Mouse (Mus musculus): ENCODE data around the gene Hoxc4. TPM values are rescaled to one million over a fixed set of nuclear protein-coding genes. Genes with fewer than 3 reads are reported as not detected.
A peak's percentile ranks its signal among the peaks of the same experiment; 100 is the strongest.

Gene Hoxc4
- polyA plus RNA-seq, 1 experiment from 2014 or later: 0.98 TPM

- Histone ChIP-seq H3K27ac (replicated peaks) (no peak overlapping the region), H3K9me3 (no peaks in the 10 kb centered on the region), H3K4me3 (no peak overlapping the region), H3K27me3 (replicated peaks) (peaks cover 95% of the 10 kb centered on the region), H3K36me3 (no peaks in the 10 kb centered on the region), H3K4me2 (no peak overlapping the region), H3K9ac (no peak overlapping the region), H3K4me1 (peaks cover 1% of the 10 kb centered on the region; the same call in 1 of the 2 replicates)
- no peak for ATAC-seq (ENCODE audit: extremely low read depth, insufficient number of reproducible peaks, low FRiP score, low TSS enrichment)
- 29% methylated on average over 2 of the region's 2 CpGs for WGBS
Observed at GRCm38 (mm10) chr15:103056396-103056795, 37.7 kb downstream of the Hoxc4 start.

GRCm38 (mm10) chr15:103058715-103059114 is 40.0 kb downstream of the Hoxc4 start:
- Histone ChIP-seq H3K4me3 (no peak overlapping the region), H3K36me3 (no peaks in the 10 kb centered on the region), H3K27ac (replicated peaks) (no peak overlapping the region), H3K9ac (no peak overlapping the region), H3K4me2 (no peak overlapping the region; the same call in 1 of the 2 replicates), H3K9me3 (no peaks in the 10 kb centered on the region), H3K4me1 (peaks cover 3% of the 10 kb centered on the region; the same call in 1 of the 2 replicates), H3K27me3 (replicated peaks) (peaks cover 97% of the 10 kb centered on the region)
- WGBS: 5% methylated on average over 12 of the region's 12 CpGs
- ATAC-seq (ENCODE audit: extremely low read depth, insufficient number of reproducible peaks, low FRiP score, low TSS enrichment): no peak

- Histone ChIP-seq H3K4me3 (peak overlapping the region; percentile 9; the same call in 1 of the 2 replicates), H3K9ac (no peak overlapping the region), H3K27me3 (replicated peaks) (peaks cover 97% of the 10 kb centered on the region), H3K4me2 (peak overlapping the region; percentile 31), H3K27ac (replicated peaks) (no peak overlapping the region; the same call in 1 of the 2 replicates), H3K4me1 (peaks cover 3% of the 10 kb centered on the region; the same call in 1 of the 2 replicates), H3K36me3 (no peaks in the 10 kb centered on the region), H3K9me3 (no peaks in the 10 kb centered on the region)
- WGBS: 3% methylated on average over 21 of the region's 21 CpGs
- ATAC-seq (ENCODE audit: extremely low read depth, insufficient number of reproducible peaks, low FRiP score, low TSS enrichment): no peak
Observed at GRCm38 (mm10) chr15:103059393-103059992, 40.8 kb downstream of the Hoxc4 start.

- no peaks in the 10 kb centered on the region for H3K9me3 ChIP-seq
- no peak overlapping the region for H3K4me3 ChIP-seq
- H3K4me1 ChIP-seq: peaks cover 3% of the 10 kb centered on the region; the same call in 1 of the 2 replicates
- H3K4me2 ChIP-seq: no peak overlapping the region
- no peaks in the 10 kb centered on the region for H3K36me3 ChIP-seq
- peaks cover 97% of the 10 kb centered on the region for H3K27me3 ChIP-seq (replicated peaks)
- no peak overlapping the region for H3K9ac ChIP-seq
- H3K27ac ChIP-seq (replicated peaks): no peak overlapping the region
- 8% methylated on average over 11 of the region's 11 CpGs for WGBS
- ATAC-seq (ENCODE audit: extremely low read depth, insufficient number of reproducible peaks, low FRiP score, low TSS enrichment): no peak
Observed at GRCm38 (mm10) chr15:103060021-103060340, 41.2 kb downstream of the Hoxc4 start.

- Histone ChIP-seq H3K4me3 (peak overlapping the region; percentile 7; the same call in 1 of the 2 replicates), H3K9ac (no peak overlapping the region), H3K27ac (replicated peaks) (no peak overlapping the region; the same call in 1 of the 2 replicates), H3K36me3 (no peaks in the 10 kb centered on the region), H3K4me2 (peak overlapping the region; percentile 26), H3K9me3 (no peaks in the 10 kb centered on the region), H3K4me1 (peaks cover 3% of the 10 kb centered on the region; the same call in 1 of the 2 replicates), H3K27me3 (replicated peaks) (peaks cover 97% of the 10 kb centered on the region)
- no peak for ATAC-seq (ENCODE audit: extremely low read depth, insufficient number of reproducible peaks, low FRiP score, low TSS enrichment)
- 3% methylated on average over 36 of the region's 36 CpGs for WGBS
Observed at GRCm38 (mm10) chr15:103060341-103061130, 41.8 kb downstream of the Hoxc4 start.

GRCm38 (mm10) chr15:103061131-103061825 is 42.5 kb downstream of the Hoxc4 start:
- no peak overlapping the region; the same call in 1 of the 2 replicates for H3K27ac ChIP-seq (replicated peaks)
- ATAC-seq (ENCODE audit: extremely low read depth, insufficient number of reproducible peaks, low FRiP score, low TSS enrichment): no peak
- 1% methylated on average over 30 of the region's 30 CpGs for WGBS
- H3K36me3 ChIP-seq: no peaks in the 10 kb centered on the region
- peak overlapping the region; percentile 7 for H3K4me3 ChIP-seq
- H3K9ac ChIP-seq: no peak overlapping the region
- H3K4me1 ChIP-seq: peaks cover 3% of the 10 kb centered on the region; the same call in 1 of the 2 replicates
- peak overlapping the region; percentile 26 for H3K4me2 ChIP-seq
- H3K9me3 ChIP-seq: no peaks in the 10 kb centered on the region
- H3K27me3 ChIP-seq (replicated peaks): peaks cover 97% of the 10 kb centered on the region

- Histone ChIP-seq H3K4me1 (peaks cover 3% of the 10 kb centered on the region; the same call in 1 of the 2 replicates), H3K36me3 (no peaks in the 10 kb centered on the region), H3K27ac (replicated peaks) (no peak overlapping the region), H3K27me3 (replicated peaks) (peaks cover 97% of the 10 kb centered on the region), H3K4me3 (no peak overlapping the region), H3K9me3 (no peaks in the 10 kb centered on the region), H3K4me2 (no peak overlapping the region), H3K9ac (no peak overlapping the region)
- no peak for ATAC-seq (ENCODE audit: extremely low read depth, insufficient number of reproducible peaks, low FRiP score, low TSS enrichment)
- 9% methylated on average over 2 of the region's 2 CpGs for WGBS
Observed at GRCm38 (mm10) chr15:103061988-103062387, 43.3 kb downstream of the Hoxc4 start.

- Histone ChIP-seq H3K27me3 (replicated peaks) (peaks cover 99% of the 10 kb centered on the region), H3K9ac (no peak overlapping the region), H3K27ac (replicated peaks) (no peak overlapping the region), H3K9me3 (no peaks in the 10 kb centered on the region), H3K4me1 (peaks cover 8% of the 10 kb centered on the region), H3K4me2 (no peak overlapping the region), H3K4me3 (no peak overlapping the region), H3K36me3 (no peaks in the 10 kb centered on the region)
- 41% methylated on average over 7 of the region's 7 CpGs for WGBS
- ATAC-seq (ENCODE audit: extremely low read depth, insufficient number of reproducible peaks, low FRiP score, low TSS enrichment): no peak
Observed at GRCm38 (mm10) chr15:103065642-103066041, 46.9 kb downstream of the Hoxc4 start.

- no peak overlapping the region for H3K4me3 ChIP-seq
- peaks cover 5% of the 10 kb centered on the region; the same call in 1 of the 2 replicates for H3K4me1 ChIP-seq
- no peak for ATAC-seq (ENCODE audit: extremely low read depth, insufficient number of reproducible peaks, low FRiP score, low TSS enrichment)
- no peak overlapping the region for H3K27ac ChIP-seq (replicated peaks)
- no peaks in the 10 kb centered on the region for H3K36me3 ChIP-seq
- WGBS: 37% methylated on average over 4 of the region's 4 CpGs
- no peak overlapping the region for H3K9ac ChIP-seq
- H3K9me3 ChIP-seq: no peaks in the 10 kb centered on the region
- no peak overlapping the region for H3K4me2 ChIP-seq
- peaks cover 99% of the 10 kb centered on the region for H3K27me3 ChIP-seq (replicated peaks)
Observed at GRCm38 (mm10) chr15:103067701-103068100, 49.0 kb downstream of the Hoxc4 start.

GRCm38 (mm10) chr15:103069173-103069572 is 50.4 kb downstream of the Hoxc4 start:
- Histone ChIP-seq H3K4me2 (peak overlapping the region; percentile 55), H3K36me3 (no peaks in the 10 kb centered on the region), H3K27ac (replicated peaks) (no peak overlapping the region), H3K4me3 (peak overlapping the region; percentile 29), H3K9ac (peak overlapping the region; percentile 44; the same call in 1 of the 2 replicates), H3K9me3 (no peaks in the 10 kb centered on the region), H3K27me3 (replicated peaks) (peaks cover 98% of the 10 kb centered on the region), H3K4me1 (peaks cover 5% of the 10 kb centered on the region; the same call in 1 of the 2 replicates)
- ATAC-seq (ENCODE audit: extremely low read depth, insufficient number of reproducible peaks, low FRiP score, low TSS enrichment): no peak
- WGBS: under 1% methylated on average over 18 of the region's 18 CpGs

- Histone ChIP-seq H3K36me3 (no peaks in the 10 kb centered on the region), H3K4me3 (no peak overlapping the region), H3K9ac (no peak overlapping the region), H3K27ac (replicated peaks) (no peak overlapping the region), H3K27me3 (replicated peaks) (peaks cover 98% of the 10 kb centered on the region), H3K9me3 (no peaks in the 10 kb centered on the region), H3K4me1 (peaks cover 10% of the 10 kb centered on the region; the same call in 1 of the 2 replicates), H3K4me2 (no peak overlapping the region)
- 42% methylated on average over 5 of the region's 5 CpGs for WGBS
- ATAC-seq (ENCODE audit: extremely low read depth, insufficient number of reproducible peaks, low FRiP score, low TSS enrichment): no peak
Observed at GRCm38 (mm10) chr15:103071266-103071665, 52.5 kb downstream of the Hoxc4 start.
